In the genomic region with DNA sequence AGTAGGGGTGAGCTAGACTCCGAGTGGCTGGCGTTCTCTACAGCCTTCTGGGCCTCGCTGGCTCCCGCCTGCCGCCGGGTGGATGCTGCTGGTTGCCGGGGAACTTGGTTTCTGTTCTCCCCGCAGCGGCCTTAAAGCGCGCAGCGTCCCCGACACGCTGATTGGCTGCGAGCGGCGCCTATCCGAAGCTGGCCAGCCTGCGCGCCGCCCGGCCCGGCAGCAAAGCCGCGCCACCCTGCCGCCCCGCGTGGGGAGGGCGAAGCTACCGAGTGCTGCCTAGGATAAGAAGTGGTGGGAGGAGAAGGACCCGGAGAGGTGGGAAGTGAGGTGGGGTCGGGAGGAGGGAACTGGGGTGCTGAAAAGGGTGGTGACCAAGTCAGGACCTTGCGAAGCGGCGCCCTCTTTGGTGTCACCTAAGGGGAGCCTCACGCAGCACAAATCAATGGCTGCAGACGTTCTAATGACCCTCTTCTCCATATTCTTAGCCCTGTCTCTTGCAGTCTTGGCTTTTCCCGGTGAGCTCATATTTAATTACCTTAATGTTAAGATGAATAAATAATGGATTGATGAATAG, we compare ENCODE assay signal across 8 mouse cellular contexts. TPM values are rescaled to one million over a fixed set of nuclear protein-coding genes. Genes with fewer than 3 reads are reported as not detected.
DNase-seq lines count a peak whose midpoint lies in the region; ATAC-seq and TF ChIP-seq lines count a peak whose summit lies in the region.

No protein-coding gene starts in this region.

- peak; percentile 82 for ATAC-seq in intestine, embryonic 16.5 days
- ATAC-seq in neural tube, embryonic 14.5 days (ENCODE audit: low read depth): peak; percentile 77

- H3K4me1 ChIP-seq in intestine, embryonic 16.5 days (ENCODE audit: control insufficient read depth, insufficient read depth, low read length): peaks cover 25% of the 10 kb centered on the region
- 0 out of 2 replicates have a peak, but pooled peaks cover 5% of the 10 kb centered on the region for H3K4me1 ChIP-seq in neural tube, embryonic 14.5 days (ENCODE audit: control insufficient read depth, insufficient read depth, low read length)

- H3K36me3 ChIP-seq in intestine, embryonic 16.5 days (ENCODE audit: control insufficient read depth, insufficient read depth, low read length): no peaks in the 10 kb centered on the region
- H3K36me3 ChIP-seq in neural tube, embryonic 14.5 days (ENCODE audit: control insufficient read depth, insufficient read depth, low read length): no peaks in the 10 kb centered on the region

- H3K27ac ChIP-seq in left cerebral cortex, adult 2 months: no peak overlapping the region
- H3K27ac ChIP-seq in intestine, embryonic 16.5 days (ENCODE audit: low read length): no peak overlapping the region
- no peak overlapping the region for H3K27ac ChIP-seq in neural tube, embryonic 14.5 days (ENCODE audit: low read depth, low read length)

- under 1% methylated on average over 38 of the region's 38 CpGs for WGBS in intestine, embryonic 16.5 days
- under 1% methylated on average over 33 of the region's 38 CpGs for WGBS in neural tube, embryonic 14.5 days

- intact Hi-C loops in left cerebral cortex, adult 2 months (cut with DNase I): loop anchor here (5.0 kb wide), 2 partner anchors 66 to 194 kb away; partner anchors contain the start of gene Six4

- no peak for DNase-seq in left cerebral cortex, adult 2 months (ENCODE audit: extremely low spot score in 1 of 2, low spot score in 2 of 2)
- no peak for DNase-seq in left cerebral cortex, adult 8-10 months (ENCODE audit: low spot score in 2 of 2)
- peak; percentile 93 for DNase-seq in embryo, embryonic 10 days (ENCODE audit: low spot score)
- peak; percentile 99 for DNase-seq in heart, adult 11 months
- peak; percentile 76 to 81 for DNase-seq in lung, adult 18-20 months
- peak; percentile 76 for DNase-seq in urinary bladder, postnatal 14 days (ENCODE audit: low spot score)

- H3K4me2 ChIP-seq in intestine, embryonic 16.5 days (ENCODE audit: low read depth, low read length): peak overlapping the region; percentile 63
- peak overlapping the region; percentile 44 for H3K4me2 ChIP-seq in neural tube, embryonic 14.5 days (ENCODE audit: low read depth, low read length)

- H3K4me3 ChIP-seq in left cerebral cortex, adult 2 months: peak overlapping the region; percentile 29; the same call in 1 of the 2 replicates
- peak overlapping the region; percentile 46 for H3K4me3 ChIP-seq in intestine, embryonic 16.5 days (ENCODE audit: low read length)
- peak overlapping the region; percentile 28 for H3K4me3 ChIP-seq in neural tube, embryonic 14.5 days (ENCODE audit: low read depth, low read length)

- peaks cover 82% of the 10 kb centered on the region for H3K27me3 ChIP-seq in intestine, embryonic 16.5 days (replicated peaks; ENCODE audit: control insufficient read depth, insufficient read depth, low read length)
- H3K27me3 ChIP-seq in neural tube, embryonic 14.5 days (ENCODE audit: control insufficient read depth, insufficient read depth, low read length): peaks cover 69% of the 10 kb centered on the region

- no peak; the same call in 1 of the 2 replicates for TF ChIP-seq CTCF in left cerebral cortex, adult 2 months (IDR thresholded peaks at IDR 0.05)

- H3K9ac ChIP-seq in intestine, embryonic 16.5 days (ENCODE audit: low read depth, low read length): no peak overlapping the region
- H3K9ac ChIP-seq in neural tube, embryonic 14.5 days (replicated peaks; ENCODE audit: low read depth, low read length): no peak overlapping the region

- no peaks in the 10 kb centered on the region for H3K9me3 ChIP-seq in intestine, embryonic 16.5 days (ENCODE audit: control insufficient read depth, low read length)
- no peaks in the 10 kb centered on the region for H3K9me3 ChIP-seq in neural tube, embryonic 14.5 days (ENCODE audit: control insufficient read depth, low read length)

RNA-seq across cellular contexts. Expression of gene Six1, which starts 7.0 kb away (rescaled TPM):
- total RNA-seq in left cerebral cortex, adult 2 months (2021): under 1 TPM in 1 of 2 experiments, not detected in 1; 0.14 TPM
- under 1 TPM in 3 of 4 experiments, not detected in 1; 0.25 to 0.70 (median 0.65) TPM for total RNA-seq in left cerebral cortex, adult 8-10 months (2022)
- not detected in 2 replicates for polyA plus RNA-seq in intestine, embryonic 16.5 days (2015; fragmentation: Nextera tagmentation; extraction: Ambion mirVana)
- polyA plus RNA-seq in neural tube, embryonic 14.5 days (2014; fragmentation: Nextera tagmentation; extraction: Ambion mirVana): 0.12 and 3.7 TPM in 2 replicates

Comparison
In these comparisons a context has a peak if more than half of its experiments do, and no peak if none do; other contexts are left out.
1. DNase-seq: peak in embryo, embryonic 10 days (single experiment), heart, adult 11 months (single experiment), lung, adult 18-20 months (2 of 2) and urinary bladder, postnatal 14 days (single experiment); none in left cerebral cortex, adult 2 months (0 of 2) and left cerebral cortex, adult 8-10 months (0 of 2).
2. Peak in every context shown above with its lines, with median percentiles within 50 percentile points of each other: H3K4me3 ChIP-seq.